Mouse (Mus musculus) kidney, adult 18-20 months (tissue): ENCODE data around the gene Aldh1l1.
"Not testable (repeated sequence)": the region's sequence is repeated elsewhere in the genome, so short reads cannot be mapped to it uniquely, and the experiment has no call there.

ENCODE experiments used
- DNase-seq: peaks from one replicate; pipeline ENCODE4 v3.0.0; 2021

Gene Aldh1l1

GRCm38 (mm10) chr6:90624184-90624583 lies 138.0 kb downstream of the Aldh1l1 start:
- no peak for DNase-seq

DNA sequence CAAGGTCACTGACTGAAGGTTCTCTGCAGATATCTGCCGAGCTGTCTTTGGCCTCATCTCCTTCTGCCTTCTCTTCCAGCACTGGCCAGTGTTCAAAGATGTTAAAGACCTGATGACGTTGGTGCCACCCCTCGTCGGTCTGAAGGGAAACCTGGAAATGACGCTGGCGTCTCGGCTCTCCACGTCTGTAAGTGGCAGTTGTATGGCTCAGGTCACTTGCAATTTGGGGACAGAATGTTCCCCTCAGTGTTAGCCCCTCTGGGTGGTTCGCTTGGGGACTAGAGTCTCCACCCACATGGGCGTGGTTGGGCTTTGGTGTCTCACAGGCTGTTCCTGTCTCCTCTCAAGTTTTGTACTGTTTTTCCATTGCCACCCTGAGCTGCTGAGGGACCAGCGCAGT lies 138.5 kb downstream of the Aldh1l1 start:
- DNase-seq, result no peak

DNA sequence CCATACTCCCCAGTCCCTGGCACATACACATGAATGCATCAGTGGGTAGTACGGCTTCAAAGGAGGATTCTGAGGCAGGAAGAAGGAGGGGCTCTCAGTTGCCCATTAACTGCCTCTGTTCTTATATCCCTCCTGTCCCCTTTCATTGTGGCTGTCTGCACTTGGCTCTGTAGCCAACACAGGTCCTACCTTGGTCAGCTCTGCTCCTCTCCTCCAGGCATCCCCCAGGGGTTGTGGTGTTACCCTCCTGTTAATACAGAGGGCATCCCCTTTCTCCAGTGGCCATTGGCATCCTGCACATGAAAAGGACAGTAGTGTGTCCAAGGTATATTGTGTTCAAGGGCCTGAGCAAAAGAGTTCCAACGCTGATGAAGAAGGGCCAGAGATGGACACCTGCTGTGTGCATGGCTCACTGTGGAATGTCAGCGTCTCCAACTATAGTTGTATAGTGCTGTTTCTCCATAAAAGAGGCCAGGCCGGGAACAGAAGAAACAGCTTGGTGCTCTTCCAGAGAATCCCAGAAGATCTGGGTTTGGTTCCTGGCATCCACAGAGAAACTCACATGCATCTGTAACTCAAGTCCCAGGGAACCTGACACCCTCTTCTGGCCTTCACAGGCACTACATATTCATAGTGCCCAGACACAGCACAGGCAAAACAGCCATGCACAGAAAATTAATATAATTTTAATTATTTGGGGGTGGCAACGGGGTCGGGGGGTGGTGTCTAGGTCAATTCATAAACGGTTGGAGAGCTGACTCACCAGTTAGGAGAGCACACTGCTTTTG lies 139.2 kb downstream of the Aldh1l1 start:
- DNase-seq, result no peak

GRCm38 (mm10) chr6:90627556-90627955 lies 141.3 kb downstream of the Aldh1l1 start:
- no peak for DNase-seq

GRCm38 (mm10) chr6:90629506-90629905 lies 143.3 kb downstream of the Aldh1l1 start:
- no peak for DNase-seq

GRCm38 (mm10) chr6:90630427-90630826 lies 144.2 kb downstream of the Aldh1l1 start:
- no peak for DNase-seq

GRCm38 (mm10) chr6:90632526-90632925 lies 146.3 kb downstream of the Aldh1l1 start:
- DNase-seq, result not testable (repeated sequence)

GRCm38 (mm10) chr6:90635081-90635480 lies 148.9 kb downstream of the Aldh1l1 start:
- no peak for DNase-seq

GRCm38 (mm10) chr6:90635611-90636010 lies 149.4 kb downstream of the Aldh1l1 start:
- DNase-seq, result no peak

GRCm38 (mm10) chr6:90643057-90643456 lies 156.8 kb downstream of the Aldh1l1 start:
- no peak for DNase-seq

DNA sequence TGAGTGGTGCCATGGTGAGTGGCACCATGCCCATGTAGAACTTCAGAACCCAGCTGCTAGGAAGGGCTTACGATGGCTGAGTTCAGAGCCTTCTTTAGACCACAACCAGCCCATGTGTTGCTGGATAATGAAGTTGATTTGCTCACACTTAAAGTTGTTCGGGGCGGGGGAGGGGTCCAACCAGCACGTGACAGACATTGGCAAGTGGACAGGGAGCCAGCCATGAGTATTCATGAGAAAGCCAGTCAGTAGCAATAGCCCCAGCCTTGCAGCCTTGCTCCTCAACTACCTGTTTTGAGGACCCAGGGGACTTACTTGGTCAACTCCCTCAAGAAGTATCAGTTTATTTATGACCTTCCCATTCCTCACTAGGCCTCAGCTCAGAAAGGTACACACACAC lies 158.7 kb downstream of the Aldh1l1 start:
- DNase-seq, result no peak

DNA sequence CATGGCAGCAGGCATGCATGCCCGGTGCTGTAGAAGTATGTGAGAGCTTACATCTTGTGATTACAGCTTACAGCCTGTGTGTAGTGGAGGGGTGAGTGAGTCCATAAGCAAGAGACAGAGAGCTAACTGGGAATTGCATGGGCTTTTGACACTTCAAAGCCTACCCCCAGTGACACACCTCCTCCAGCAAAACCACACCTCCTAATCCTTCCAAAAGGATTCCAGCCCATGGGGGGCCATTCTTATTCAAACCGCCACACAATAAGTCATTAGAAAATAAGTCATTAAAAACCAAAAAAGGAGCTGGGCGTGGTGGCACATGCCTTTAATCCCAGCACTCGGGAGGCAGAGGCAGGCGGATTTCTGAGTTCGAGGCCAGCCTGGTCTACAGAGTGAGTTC lies 162.2 kb downstream of the Aldh1l1 start:
- DNase-seq, result no peak

- no peak for DNase-seq
Measured at GRCm38 (mm10) chr6:90649279-90649678, 163.1 kb downstream of the Aldh1l1 start.
